Mouse (Mus musculus): ENCODE results near the gene Eif4b. TPM values are rescaled to one million over a fixed set of nuclear protein-coding genes. Genes with fewer than 3 reads are reported as not detected.
A peak's percentile ranks its signal among the peaks of the same experiment; 100 is the strongest.

The Eif4b gene
- polyA plus RNA-seq, 1 experiment, result 100 TPM

DNA sequence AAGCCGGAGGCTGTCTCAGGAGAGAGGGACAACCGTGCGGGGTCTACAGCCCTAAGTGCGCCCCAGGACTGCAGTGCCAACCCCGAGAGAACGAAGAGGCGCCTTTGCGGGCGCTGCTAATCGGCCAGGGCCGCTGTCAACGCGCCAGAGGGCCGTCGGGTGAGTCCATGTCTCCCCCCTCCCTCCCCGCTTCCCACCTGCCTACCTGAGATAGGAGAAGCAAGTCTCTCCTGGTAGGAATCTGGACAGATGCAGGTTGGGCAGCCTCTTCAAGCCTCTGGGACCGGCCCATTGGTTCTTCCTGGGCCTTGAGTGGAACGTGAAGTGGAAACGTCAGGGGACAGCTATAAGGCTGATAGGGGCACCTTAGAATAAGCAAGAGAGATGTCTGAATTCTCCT, 71.2 kb downstream of the Eif4b start:
- peaks cover 3% of the 10 kb centered on the region; the same call in 1 of the 2 replicates for H3K4me1 ChIP-seq (ENCODE audit: control insufficient read depth, insufficient read depth, low read length)
- peak overlapping the region; percentile 47 for H3K4me3 ChIP-seq (ENCODE audit: insufficient read depth, low read length)
- H3K27ac ChIP-seq (ENCODE audit: insufficient read depth, low read length), result peak overlapping the region; percentile 68
- TF ChIP-seq CTCF (IDR thresholded peaks at IDR 0.05; ENCODE audit: extremely low read depth, insufficient read depth, low read length) (no peak), POLR2A (IDR thresholded peaks at IDR 0.05; ENCODE audit: extremely low read depth, insufficient read depth, low read length) (no peak)

- H3K4me1 ChIP-seq (ENCODE audit: control insufficient read depth, insufficient read depth, low read length), result peaks cover 3% of the 10 kb centered on the region; the same call in 1 of the 2 replicates
- H3K4me3 ChIP-seq (ENCODE audit: insufficient read depth, low read length), result peak overlapping the region; percentile 47
- TF ChIP-seq POLR2A (IDR thresholded peaks at IDR 0.05; ENCODE audit: extremely low read depth, insufficient read depth, low read length), result peak; percentile 39
- TF ChIP-seq CTCF (IDR thresholded peaks at IDR 0.05; ENCODE audit: extremely low read depth, insufficient read depth, low read length), result no peak
- H3K27ac ChIP-seq (ENCODE audit: insufficient read depth, low read length), result peak overlapping the region; percentile 68
These were observed 71.8 kb downstream of the Eif4b start for GRCm38 (mm10) chr15:102145330-102145729.

DNA sequence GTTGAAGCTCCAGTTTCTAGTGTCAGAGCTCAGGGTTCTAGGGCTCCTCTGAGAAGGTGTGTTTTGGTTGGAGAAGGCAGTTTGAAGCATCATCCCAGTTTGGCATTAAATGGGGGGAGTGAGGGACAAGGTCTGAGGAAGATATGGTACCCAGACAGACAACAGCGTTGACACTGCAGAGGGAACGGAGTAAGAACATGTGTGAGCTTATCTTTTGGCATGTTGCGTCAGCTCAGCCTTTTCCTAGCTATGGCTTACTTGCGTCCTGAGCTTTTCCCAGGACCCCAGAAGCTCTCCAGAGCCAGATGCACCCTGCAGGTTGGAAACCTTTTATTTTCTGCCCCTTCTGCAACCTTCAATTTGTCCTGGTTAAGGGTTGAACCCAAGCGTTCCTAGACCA, 72.5 kb downstream of the Eif4b start:
- Histone ChIP-seq H3K4me3 (ENCODE audit: insufficient read depth, low read length) (peak overlapping the region; percentile 47), H3K27ac (ENCODE audit: insufficient read depth, low read length) (no peak overlapping the region), H3K4me1 (ENCODE audit: control insufficient read depth, insufficient read depth, low read length) (peaks cover 3% of the 10 kb centered on the region; the same call in 1 of the 2 replicates)
- TF ChIP-seq POLR2A (IDR thresholded peaks at IDR 0.05; ENCODE audit: extremely low read depth, insufficient read depth, low read length), result no peak
- no peak for TF ChIP-seq CTCF (IDR thresholded peaks at IDR 0.05; ENCODE audit: extremely low read depth, insufficient read depth, low read length)

Other genes with a start within 250 kb of the Eif4b start
- gene Krt1, start 223.0 kb upstream of the Eif4b start, polyA plus RNA-seq (2012; rRNA removed), result 2.8 and 3.9 TPM in 2 replicates
- 4.8 and 6.3 TPM in 2 replicates for gene Krt77, start 204.1 kb upstream of the Eif4b start, polyA plus RNA-seq (2012; rRNA removed)
- not detected in 2 replicates for gene Krt76, start 180.9 kb upstream of the Eif4b start, polyA plus RNA-seq (2012; rRNA removed)
- not detected in 2 replicates for gene Krt4, start 149.0 kb upstream of the Eif4b start, polyA plus RNA-seq (2012; rRNA removed)
- 0.04 TPM in 1 of 2 replicates, not detected in the other for gene Krt79, start 133.4 kb upstream of the Eif4b start, polyA plus RNA-seq (2012; rRNA removed)
- 0.04 TPM in 1 of 2 replicates, not detected in the other for gene Krt78, start 119.5 kb upstream of the Eif4b start, polyA plus RNA-seq (2012; rRNA removed)
- gene Krt8, start 69.3 kb upstream of the Eif4b start, polyA plus RNA-seq (2012; rRNA removed), result 0.25 TPM in 2 replicates
- gene Krt18, start 45.6 kb upstream of the Eif4b start, polyA plus RNA-seq (2012; rRNA removed), result 0.30 and 0.46 TPM in 2 replicates
- gene Tns2, start 26.6 kb downstream of the Eif4b start, polyA plus RNA-seq (2012; rRNA removed), result 19.4 and 20.5 TPM in 2 replicates
- 152 and 156 TPM in 2 replicates for gene Spryd3, start 62.5 kb downstream of the Eif4b start, polyA plus RNA-seq (2012; rRNA removed)
- 69.5 and 71.7 TPM in 2 replicates for gene Igfbp6, start 70.6 kb downstream of the Eif4b start, polyA plus RNA-seq (2012; rRNA removed)
- gene Soat2, start 76.8 kb downstream of the Eif4b start, polyA plus RNA-seq (2012; rRNA removed), result 0.17 and 0.28 TPM in 2 replicates
- gene Zfp740, start 129.5 kb downstream of the Eif4b start, polyA plus RNA-seq (2012; rRNA removed), result 51.3 and 57.6 TPM in 2 replicates
- 34.6 and 39.7 TPM in 2 replicates for gene Csad, start 131.0 kb downstream of the Eif4b start, polyA plus RNA-seq (2012; rRNA removed)
- gene Itgb7, start 158.2 kb downstream of the Eif4b start, polyA plus RNA-seq (2012; rRNA removed), result 0.86 and 1.5 TPM in 2 replicates
- 11.3 and 12.3 TPM in 2 replicates for gene Rarg, start 183.7 kb downstream of the Eif4b start, polyA plus RNA-seq (2012; rRNA removed)
- gene Gm9918, start 196.8 kb downstream of the Eif4b start, polyA plus RNA-seq (2012; rRNA removed), result 0.04 and 0.15 TPM in 2 replicates
- 54.0 and 55.5 TPM in 2 replicates for gene Mfsd5, start 205.7 kb downstream of the Eif4b start, polyA plus RNA-seq (2012; rRNA removed)
- 0.52 and 1.6 TPM in 2 replicates for gene Espl1, start 222.5 kb downstream of the Eif4b start, polyA plus RNA-seq (2012; rRNA removed)

Data from cortical plate, adult 2 months (tissue).